Mouse (Mus musculus): ENCODE measurements around the gene Gm44503.

DNA sequence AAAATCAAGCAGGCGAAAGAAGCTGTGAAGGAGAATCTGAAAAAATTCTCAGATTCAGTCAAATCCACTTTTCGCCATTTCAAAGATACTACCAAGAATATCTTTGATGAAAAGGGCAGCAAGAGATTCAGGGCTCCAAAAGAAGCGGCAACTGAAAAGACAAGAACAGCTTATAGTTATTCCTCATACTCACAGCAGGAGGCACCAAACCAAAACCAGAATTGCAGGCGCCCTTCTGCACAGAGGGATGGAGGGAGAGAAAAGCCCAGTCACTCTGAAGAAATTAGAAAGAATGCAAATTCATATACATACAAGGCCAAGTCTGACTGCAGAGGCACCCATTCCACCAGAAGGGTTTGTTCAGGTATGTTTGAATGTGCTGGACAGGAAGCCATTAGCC is 54.0 kb downstream of the Gm44503 start:
- TF ChIP-seq CTCF (IDR thresholded peaks at IDR 0.05; ENCODE audit: insufficient read depth, low read length): no peak
- no peak for TF ChIP-seq POLR2A (IDR thresholded peaks at IDR 0.05; ENCODE audit: borderline replicate concordance, extremely low read depth, low read depth, low read length)
